Mouse (Mus musculus) hindbrain, embryonic 14.5 days (tissue): Measurements from ENCODE around the gene Tstd3. TPM values are rescaled to one million over a fixed set of nuclear protein-coding genes. Genes with fewer than 3 reads are reported as not detected.
A peak's percentile ranks its signal among the peaks of the same experiment; 100 is the strongest.

Experiments used
- ATAC-seq: fragments of 200-750 bp; cut with Nextera tagmentation; 2 replicates; pipeline ENCODE4 v1.8.0; 2017; ENCODE audit warnings: moderate number of reproducible peaks, mild to moderate bottlenecking, moderate TSS enrichment, moderate library complexity; ENCODE audit not compliant: low FRiP score
- DNase-seq: peaks from one replicate; pipeline ENCODE4 v3.0.0-alpha.2; 2015; ENCODE audit warnings: low spot score
- H3K27ac ChIP-seq: fragments of 300-500 bp; sonication (generic); 2 replicates; pipeline ENCODE4 v1.5.1; 2014; ENCODE audit warnings: mild to moderate bottlenecking, moderate library complexity
- H3K27me3 ChIP-seq: fragments of 300-500 bp; sonication (generic); 2 replicates; pipeline ENCODE4 v1.6.1; 2014; ENCODE audit warnings: mild to moderate bottlenecking, low read length, mixed read lengths; ENCODE audit not compliant: control insufficient read depth, insufficient read depth
- H3K36me3 ChIP-seq: fragments of 300-500 bp; sonication (generic); replicated peaks from 2 replicates; pipeline ENCODE4 v1.6.1; 2014; ENCODE audit not compliant: control insufficient read depth, insufficient read depth
- H3K4me1 ChIP-seq: fragments of 300-500 bp; sonication (generic); replicated peaks from 2 replicates; pipeline ENCODE4 v1.6.1; 2014; ENCODE audit warnings: antibody characterized with exemption, low read length, mixed read lengths; ENCODE audit not compliant: control insufficient read depth, insufficient read depth
- H3K4me2 ChIP-seq: fragments of 300-500 bp; sonication (generic); replicated peaks from 2 replicates; pipeline ENCODE4 v1.6.1; 2014; ENCODE audit warnings: mild to moderate bottlenecking, moderate library complexity
- H3K4me3 ChIP-seq: fragments of 300-500 bp; sonication (generic); replicated peaks from 2 replicates; pipeline ENCODE4 v1.5.1; 2014; ENCODE audit warnings: mild to moderate bottlenecking, low read length
- H3K9ac ChIP-seq: fragments of 300-500 bp; sonication (generic); 2 replicates; pipeline ENCODE4 v1.6.1; 2014
- H3K9me3 ChIP-seq: fragments of 300-500 bp; sonication (generic); 2 replicates; pipeline ENCODE4 v1.6.1; 2016; ENCODE audit warnings: low read length; ENCODE audit not compliant: control insufficient read depth
- WGBS: fragments of 180-500 bp; shearing (Covaris S2); extraction: QIAGEN DNeasy Blood & Tissue Kit; methylation state at CpG from one replicate; pipeline ENCODE4 v1.1.7; 2014; 5-methylcytosine and 5-hydroxymethylcytosine counted together
- polyA plus RNA-seq: library from polyadenylated mRNA; unstranded; fragments of >200 nt; fragmentation: Nextera tagmentation; extraction: Ambion mirVana; gene quantifications from 2 replicates; pipeline ENCODE4 v1.2.1, GENCODE M21; 2014

Gene Tstd3
- polyA plus RNA-seq, 1 experiment from 2014 or later: 25.2 TPM

GRCm38 (mm10) chr4:21786268-21786667 is 19.3 kb upstream of the Tstd3 start:
- H3K9me3 ChIP-seq: no peaks in the 10 kb centered on the region
- no peak overlapping the region for H3K4me3 ChIP-seq
- H3K4me2 ChIP-seq: no peak overlapping the region
- no peak for ATAC-seq
- peaks cover 74% of the 10 kb centered on the region for H3K36me3 ChIP-seq
- H3K9ac ChIP-seq: no peak overlapping the region
- no peaks in the 10 kb centered on the region for H3K4me1 ChIP-seq
- no peak overlapping the region for H3K27ac ChIP-seq
- H3K27me3 ChIP-seq: no peaks in the 10 kb centered on the region
- DNase-seq: no peak
- 97% methylated on average over 12 of the region's 12 CpGs for WGBS

- Histone ChIP-seq H3K4me2 (no peak overlapping the region), H3K4me3 (no peak overlapping the region), H3K27ac (no peak overlapping the region), H3K27me3 (no peaks in the 10 kb centered on the region), H3K9ac (no peak overlapping the region), H3K36me3 (peaks cover 48% of the 10 kb centered on the region), H3K4me1 (no peaks in the 10 kb centered on the region), H3K9me3 (no peaks in the 10 kb centered on the region)
- no peak for DNase-seq
- no peak for ATAC-seq
- WGBS: 96% methylated on average over 12 of the region's 12 CpGs
Observed at GRCm38 (mm10) chr4:21780816-21781726, 14.1 kb upstream of the Tstd3 start.

GRCm38 (mm10) chr4:21776946-21777265 is 9.9 kb upstream of the Tstd3 start:
- ATAC-seq: no peak
- Histone ChIP-seq H3K4me3 (peak overlapping the region; percentile 65), H3K4me2 (peak overlapping the region; percentile 84), H3K9me3 (no peaks in the 10 kb centered on the region), H3K4me1 (no peaks in the 10 kb centered on the region), H3K9ac (peak overlapping the region; percentile 89), H3K27me3 (no peaks in the 10 kb centered on the region), H3K27ac (no peak overlapping the region), H3K36me3 (peaks cover 8% of the 10 kb centered on the region)
- DNase-seq: no peak
- 6% methylated on average over 9 of the region's 9 CpGs for WGBS

DNA sequence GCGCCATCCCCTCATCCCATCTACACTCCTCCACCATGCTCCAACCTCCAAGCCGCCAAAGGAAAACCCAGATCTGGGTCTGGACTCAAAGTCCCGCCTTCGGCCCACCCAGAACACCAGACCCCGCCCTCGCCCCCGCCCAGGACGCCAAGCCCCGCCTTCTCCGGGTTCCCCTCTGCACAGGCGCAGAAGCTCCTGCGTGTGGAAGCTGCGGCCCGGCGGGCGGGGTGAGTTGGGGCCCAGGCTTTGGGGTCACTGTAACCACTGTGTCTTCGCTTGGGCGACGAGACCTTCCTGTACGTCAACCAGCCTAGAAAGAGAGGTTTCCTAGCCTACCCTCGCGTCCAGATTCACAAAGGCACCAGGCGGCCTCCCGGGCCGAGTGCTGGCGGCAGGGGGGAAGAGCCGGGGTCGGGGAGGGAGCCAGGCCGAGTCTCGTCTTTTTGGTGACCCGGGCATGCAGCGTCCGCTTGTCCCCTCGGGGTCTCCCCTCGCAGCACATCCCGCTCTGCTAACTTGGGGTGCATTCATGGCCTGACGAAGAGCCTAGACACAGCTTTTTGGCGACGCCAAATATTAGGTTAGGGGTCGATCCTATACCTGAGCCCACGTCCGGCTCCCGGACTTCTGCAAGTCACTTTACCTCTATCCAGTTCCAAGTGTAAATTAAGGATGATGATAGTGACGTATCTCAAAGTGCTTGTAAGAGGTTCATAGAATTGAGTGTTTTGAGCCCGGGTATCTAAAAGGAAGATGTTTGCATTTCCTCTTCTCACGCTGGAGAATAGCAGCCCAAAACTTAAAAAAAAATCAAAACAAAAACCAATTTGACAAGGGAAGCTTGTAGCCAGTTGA is 9.3 kb upstream of the Tstd3 start:
- peaks cover 2% of the 10 kb centered on the region; the same call in 1 of the 2 replicates for H3K36me3 ChIP-seq
- under 1% methylated on average over 46 of the region's 46 CpGs for WGBS
- H3K4me3 ChIP-seq: peak overlapping the region; percentile 65
- peak; percentile 90 for DNase-seq
- H3K4me2 ChIP-seq: peak overlapping the region; percentile 84
- H3K9ac ChIP-seq: peak overlapping the region; percentile 89
- H3K27ac ChIP-seq: peak overlapping the region; percentile 11; the same call in 1 of the 2 replicates
- ATAC-seq: peak; percentile 98
- H3K4me1 ChIP-seq: no peaks in the 10 kb centered on the region
- no peaks in the 10 kb centered on the region for H3K9me3 ChIP-seq
- no peaks in the 10 kb centered on the region for H3K27me3 ChIP-seq

- Histone ChIP-seq H3K4me3 (no peak overlapping the region), H3K4me1 (no peaks in the 10 kb centered on the region), H3K27me3 (no peaks in the 10 kb centered on the region), H3K27ac (no peak overlapping the region), H3K36me3 (no peaks in the 10 kb centered on the region), H3K9ac (no peak overlapping the region), H3K9me3 (no peaks in the 10 kb centered on the region), H3K4me2 (no peak overlapping the region)
- WGBS: 98% methylated on average over 1 of the region's 1 CpGs
- ATAC-seq (no peak), DNase-seq (no peak)
Observed at GRCm38 (mm10) chr4:21772306-21772705, 5.3 kb upstream of the Tstd3 start.

DNA sequence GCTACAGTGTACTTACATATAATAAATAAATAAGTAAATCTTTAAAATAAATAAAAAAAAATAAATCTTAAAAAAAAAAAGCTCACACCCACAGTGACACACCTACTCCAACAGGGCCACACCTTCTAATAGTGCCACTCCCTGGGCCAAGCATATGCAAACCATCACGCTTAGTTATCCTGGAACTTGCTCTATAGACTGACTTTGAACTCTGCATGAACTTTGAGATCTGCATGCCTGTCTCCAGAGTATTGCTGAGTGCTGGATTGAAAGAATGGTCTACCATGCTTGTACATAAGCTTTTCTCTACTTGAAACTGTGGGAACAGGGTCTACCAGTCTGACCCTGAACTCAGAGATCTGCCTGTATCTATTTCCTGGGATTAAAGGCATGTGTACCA is 4.1 kb upstream of the Tstd3 start:
- ATAC-seq: no peak
- Histone ChIP-seq H3K27ac (no peak overlapping the region), H3K4me2 (no peak overlapping the region), H3K4me3 (no peak overlapping the region), H3K27me3 (no peaks in the 10 kb centered on the region), H3K4me1 (no peaks in the 10 kb centered on the region), H3K9ac (no peak overlapping the region), H3K36me3 (no peaks in the 10 kb centered on the region), H3K9me3 (no peaks in the 10 kb centered on the region)
- WGBS: 95% methylated on average over 1 of the region's 1 CpGs
- no peak for DNase-seq

- peak overlapping the region; percentile 68 for H3K4me2 ChIP-seq
- WGBS: 14% methylated on average over 14 of the region's 14 CpGs
- H3K9me3 ChIP-seq: no peaks in the 10 kb centered on the region
- no peaks in the 10 kb centered on the region for H3K4me1 ChIP-seq
- peak overlapping the region; percentile 57 for H3K9ac ChIP-seq
- H3K27me3 ChIP-seq: no peaks in the 10 kb centered on the region
- ATAC-seq (0 out of 2 replicates have a peak, but pooled peaks have one; percentile 22), DNase-seq (no peak)
- H3K27ac ChIP-seq: peak overlapping the region; percentile 10
- H3K36me3 ChIP-seq: no peaks in the 10 kb centered on the region
- H3K4me3 ChIP-seq: peak overlapping the region; percentile 49
Observed at GRCm38 (mm10) chr4:21766171-21766862, 695 bp downstream of the Tstd3 start.

DNA sequence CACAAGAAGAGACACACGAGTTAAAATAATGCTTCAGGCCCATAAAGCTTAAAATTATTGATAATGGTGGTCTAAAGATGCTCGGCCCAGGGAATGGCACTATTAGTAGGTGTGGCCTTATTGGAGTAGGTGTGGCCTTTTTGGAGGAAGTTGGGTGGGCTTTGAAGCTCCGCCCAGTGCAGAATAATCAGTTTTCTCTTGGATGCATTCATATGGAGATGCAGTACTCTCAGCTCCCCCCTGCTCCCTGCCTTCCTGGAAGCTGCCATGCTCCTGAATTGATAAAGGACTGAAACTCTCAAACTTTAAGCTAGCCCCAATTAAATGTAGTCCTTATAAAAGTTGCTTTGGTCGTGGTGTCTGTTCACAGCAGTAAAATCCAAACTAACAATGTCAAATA is 3.2 kb downstream of the Tstd3 start:
- Histone ChIP-seq H3K4me2 (no peak overlapping the region), H3K4me3 (no peak overlapping the region), H3K27me3 (no peaks in the 10 kb centered on the region), H3K9me3 (no peaks in the 10 kb centered on the region), H3K9ac (no peak overlapping the region), H3K36me3 (peaks cover 10% of the 10 kb centered on the region), H3K4me1 (no peaks in the 10 kb centered on the region), H3K27ac (no peak overlapping the region)
- no peak for ATAC-seq
- WGBS: 85% methylated on average over 4 of the region's 4 CpGs
- no peak for DNase-seq
